Mouse (Mus musculus) testis, postnatal 14 days (tissue): ENCODE measurements around the gene Gm29735.
"Not testable (repeated sequence)": the region's sequence is repeated elsewhere in the genome, so short reads cannot be mapped to it uniquely, and the experiment has no call there.

Source experiments
- DNase-seq: peaks from one replicate; pipeline ENCODE4 v3.0.0; 2021; ENCODE audit warnings: low spot score

Gene Gm29735

GRCm38 (mm10) chr7:142157013-142157412, at the start of gene Gm29735:
TSS of gene Gm29735 (minus strand) at chr7:142157113.
- DNase-seq = not testable (repeated sequence)

DNA sequence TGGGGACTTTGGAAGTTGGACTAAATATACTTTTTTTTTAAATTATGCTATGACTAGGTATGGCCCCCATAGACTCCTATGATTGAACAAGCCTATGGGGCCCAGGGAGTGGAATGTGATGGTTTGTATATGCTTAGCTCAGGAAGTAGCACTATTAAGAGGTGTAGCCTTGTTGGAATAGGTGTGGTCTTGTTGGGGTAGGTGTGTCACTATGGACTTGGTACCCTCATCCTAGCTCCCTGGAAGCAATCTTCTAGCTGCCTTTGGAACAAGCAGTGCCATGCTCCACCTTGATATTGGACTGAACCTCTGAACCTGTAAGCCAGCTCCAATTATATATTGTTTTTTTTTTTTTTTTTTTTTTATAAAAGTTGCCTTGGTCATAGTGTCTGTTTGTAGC, 48.6 kb upstream of the Gm29735 start:
- DNase-seq = no peak

DNA sequence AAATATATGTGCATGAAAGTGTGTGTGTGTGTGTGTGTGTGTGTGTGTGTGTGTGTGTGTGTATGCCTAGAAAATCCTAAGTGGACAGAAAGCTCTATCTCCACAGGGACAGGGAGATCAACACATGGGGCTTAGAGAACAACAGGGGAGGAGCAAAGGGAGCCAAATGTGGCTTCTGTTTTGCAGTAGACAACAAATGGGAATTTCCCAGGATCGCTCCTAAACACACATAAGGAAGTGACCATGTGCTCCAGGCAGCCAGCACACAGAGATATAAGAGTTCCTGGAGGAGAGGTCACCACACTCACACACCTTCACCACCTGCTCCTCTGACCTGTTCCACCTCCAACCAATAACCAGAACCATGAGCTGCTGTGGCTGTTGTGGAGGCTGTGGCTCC, 44.2 kb upstream of the Gm29735 start, which contains the start of gene Krtap5-3:
TSS of gene Krtap5-3 (plus strand) at position 301 of the 400 bp plus-strand sequence.
- DNase-seq = no peak

- no peak for DNase-seq
Observed at GRCm38 (mm10) chr7:142198748-142199147, 41.8 kb upstream of the Gm29735 start.

- DNase-seq = no peak
Observed at GRCm38 (mm10) chr7:142190289-142190688, 33.4 kb upstream of the Gm29735 start, which contains the start of gene Gm10153. TSS of gene Gm10153 (minus strand) at chr7:142190389.

- no peak for DNase-seq
Observed at GRCm38 (mm10) chr7:142188156-142188555, 31.2 kb upstream of the Gm29735 start.

- DNase-seq = no peak
Observed at GRCm38 (mm10) chr7:142181021-142181420, 24.1 kb upstream of the Gm29735 start.

DNA sequence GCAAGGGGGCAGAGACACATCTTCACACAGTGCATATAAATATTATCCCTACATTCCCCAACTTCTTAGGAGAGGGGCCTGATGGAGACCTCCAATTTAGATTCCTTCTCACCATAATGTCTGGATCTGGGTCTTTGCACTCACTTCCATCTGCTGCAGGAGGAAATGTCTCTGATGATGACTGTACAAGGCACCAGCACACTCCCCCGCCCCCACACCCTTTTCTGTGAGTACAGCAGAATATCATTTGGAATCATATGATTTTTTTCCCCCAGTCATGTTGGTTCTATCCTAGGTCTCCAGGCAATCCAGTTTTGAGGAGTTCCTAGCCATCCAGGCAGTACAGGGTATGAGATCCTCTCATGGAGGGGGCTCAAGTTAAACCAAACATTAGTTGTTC, 21.8 kb upstream of the Gm29735 start:
- DNase-seq = no peak

- not testable (repeated sequence) for DNase-seq
Observed at GRCm38 (mm10) chr7:142175905-142176304, 19.0 kb upstream of the Gm29735 start, which contains the start of gene Krtap5-2. TSS of gene Krtap5-2 (minus strand) at chr7:142176005.

DNA sequence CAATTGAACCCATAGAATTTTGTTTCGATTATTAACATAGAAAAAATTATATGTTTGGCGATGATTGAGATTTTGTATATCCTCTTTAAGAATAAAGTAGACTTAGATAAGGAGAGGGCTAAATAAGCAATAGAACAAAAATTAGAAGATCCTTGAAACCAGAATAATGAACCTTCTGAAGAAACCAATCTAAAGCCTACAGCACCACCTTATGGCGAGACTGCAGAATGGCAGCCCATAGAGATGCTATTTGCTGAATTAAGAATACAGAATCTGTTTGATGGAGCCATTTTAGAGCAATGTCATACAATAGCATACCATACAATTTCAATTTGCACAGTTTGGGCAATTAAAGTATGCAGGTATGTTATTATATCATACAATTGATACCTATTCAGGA, 12.9 kb upstream of the Gm29735 start:
- DNase-seq = no peak

GRCm38 (mm10) chr7:142165639-142166038, 8.7 kb upstream of the Gm29735 start, which contains the start of gene Gm4553:
TSS of gene Gm4553 (minus strand) at chr7:142165739.
- not testable (repeated sequence) for DNase-seq

- no peak for DNase-seq
Observed at GRCm38 (mm10) chr7:142159366-142159765, 2.5 kb upstream of the Gm29735 start.

GRCm38 (mm10) chr7:142155308-142155707, 1.6 kb downstream of the Gm29735 start:
- no peak for DNase-seq

DNA sequence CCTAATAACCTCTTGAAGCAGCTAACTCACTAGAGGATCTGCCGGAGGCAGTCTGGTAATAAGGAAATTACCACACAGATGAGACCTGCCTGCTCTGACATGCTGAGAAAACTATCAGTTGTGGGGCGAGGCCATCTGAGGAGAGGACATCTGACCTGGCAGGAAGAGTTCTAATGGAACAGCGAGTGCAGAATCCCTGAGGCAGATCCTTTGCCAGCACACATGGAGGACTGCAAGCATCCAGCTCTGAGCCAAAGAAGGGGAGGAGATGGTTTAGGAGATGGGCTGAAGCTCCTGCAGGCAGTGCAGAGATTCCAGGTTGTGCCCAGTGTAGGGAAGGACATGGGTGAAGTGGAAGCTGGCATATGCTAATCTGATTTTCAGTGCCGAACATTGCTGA, 4.7 kb downstream of the Gm29735 start:
- no peak for DNase-seq

DNA sequence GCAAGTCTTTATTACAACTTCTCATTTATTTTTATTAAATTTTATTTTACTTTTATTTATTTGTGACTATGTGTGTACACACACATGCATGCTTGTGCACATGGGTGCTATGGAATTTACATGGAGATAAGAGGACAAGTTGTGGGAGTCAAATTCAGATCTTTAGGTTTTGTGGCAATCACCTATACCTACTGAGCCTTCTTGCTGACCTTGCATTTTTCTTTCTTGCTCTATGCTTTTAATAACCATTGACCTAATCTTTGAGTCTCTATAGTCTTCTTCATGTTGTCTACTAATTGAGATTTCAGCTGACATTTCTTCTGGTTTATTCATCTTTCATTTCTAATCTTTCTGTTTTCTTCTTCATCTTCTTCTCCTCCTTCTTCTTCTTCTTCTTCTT, 8.3 kb downstream of the Gm29735 start:
- DNase-seq = no peak

DNA sequence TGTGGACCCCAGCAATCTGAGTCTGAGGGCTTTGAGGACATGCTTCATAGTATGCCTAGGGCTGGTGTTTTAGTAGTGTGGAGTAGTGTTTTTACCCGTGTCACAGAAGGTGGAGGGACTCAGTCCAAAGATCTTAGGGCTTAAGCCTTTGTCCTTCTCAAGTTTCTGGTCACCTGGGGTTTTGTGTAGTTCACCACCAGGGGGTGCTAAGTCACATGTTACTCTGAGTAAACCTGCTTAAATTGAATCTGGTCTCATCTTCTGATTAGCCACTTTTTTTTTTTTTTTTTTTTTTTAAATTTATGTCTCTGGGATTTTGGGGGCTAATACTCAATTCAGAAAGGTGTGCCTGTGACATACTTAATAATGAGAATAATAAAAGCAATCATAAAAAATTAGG, 10.9 kb downstream of the Gm29735 start:
- peak; percentile 15 for DNase-seq

DNA sequence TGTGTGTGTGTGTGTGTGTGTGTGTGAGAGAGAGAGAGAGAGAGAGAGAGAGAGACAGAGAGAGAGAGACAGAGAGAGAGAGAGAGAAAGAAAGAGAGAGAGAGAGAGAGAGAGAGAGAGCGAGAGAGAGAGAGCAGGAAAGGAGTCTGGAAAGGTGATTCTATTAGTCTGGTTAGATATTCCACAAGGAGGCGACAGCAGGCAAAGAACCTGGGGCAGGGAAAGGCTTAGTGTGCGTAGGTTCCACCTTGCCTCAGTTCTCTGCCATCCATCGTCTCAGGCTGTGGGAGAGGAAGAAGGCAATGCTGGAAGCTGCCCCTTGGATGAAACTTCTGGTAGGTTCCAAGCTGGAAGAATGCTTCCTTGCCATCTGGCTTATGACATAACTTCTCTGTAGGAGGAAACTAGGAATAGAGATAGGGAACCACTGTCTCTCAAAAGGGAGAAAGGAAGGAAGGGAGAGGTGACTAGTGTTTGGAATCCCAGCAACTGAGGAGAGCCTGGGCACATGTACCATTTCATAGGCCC, 11.4 kb downstream of the Gm29735 start:
- no peak for DNase-seq

DNA sequence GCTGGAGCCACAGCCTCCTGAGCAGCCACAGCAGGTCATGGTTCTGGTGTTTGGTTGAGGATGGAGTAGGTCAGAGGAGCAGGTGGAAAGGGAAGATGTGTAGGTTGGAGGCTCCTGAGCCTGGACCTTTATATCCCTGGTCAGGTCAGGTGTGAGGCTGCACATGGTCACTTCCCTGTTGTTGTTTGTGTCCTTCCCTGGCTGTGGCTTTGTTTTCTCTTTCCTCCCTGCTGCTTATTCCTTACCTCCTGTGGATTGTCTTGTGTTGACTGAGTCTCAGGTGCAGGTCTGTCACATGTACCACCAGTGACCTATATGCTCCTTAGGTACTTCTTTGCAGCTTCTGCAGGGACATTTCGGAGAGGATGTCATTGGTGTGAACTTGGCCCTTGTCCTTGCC, 12.4 kb downstream of the Gm29735 start, which contains the start of gene Gm45337:
TSS of gene Gm45337 (minus strand) at position 101 of the 400 bp plus-strand sequence.
- no peak for DNase-seq

- not testable (repeated sequence) for DNase-seq
Observed at GRCm38 (mm10) chr7:142143506-142144010, 13.4 kb downstream of the Gm29735 start.

DNA sequence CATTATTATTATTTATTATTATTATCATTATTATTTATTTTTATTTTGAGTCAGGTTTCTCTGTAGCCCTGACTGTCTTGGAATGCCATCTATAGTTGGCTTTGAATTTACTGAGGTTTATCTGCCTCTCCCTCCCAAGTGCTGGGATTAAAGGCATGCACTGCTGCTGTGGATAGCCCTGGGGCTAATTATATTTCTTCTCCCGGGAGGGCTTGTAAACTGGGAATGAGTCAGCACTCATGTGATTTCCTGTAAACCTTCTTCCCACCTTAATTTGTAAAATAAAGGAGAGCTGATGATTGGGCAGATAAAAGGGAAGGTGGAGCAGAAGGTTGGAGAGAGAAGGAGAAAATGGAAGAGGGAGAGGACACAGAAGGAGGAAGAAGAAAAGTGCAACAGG, 16.2 kb downstream of the Gm29735 start:
- no peak for DNase-seq

- DNase-seq = not testable (repeated sequence)
Observed at GRCm38 (mm10) chr7:142135934-142136333, 21.0 kb downstream of the Gm29735 start, which contains the start of gene Gm39115. TSS of gene Gm39115 (minus strand) at chr7:142136034.

GRCm38 (mm10) chr7:142134206-142134995, 22.5 kb downstream of the Gm29735 start:
- no peak for DNase-seq

DNA sequence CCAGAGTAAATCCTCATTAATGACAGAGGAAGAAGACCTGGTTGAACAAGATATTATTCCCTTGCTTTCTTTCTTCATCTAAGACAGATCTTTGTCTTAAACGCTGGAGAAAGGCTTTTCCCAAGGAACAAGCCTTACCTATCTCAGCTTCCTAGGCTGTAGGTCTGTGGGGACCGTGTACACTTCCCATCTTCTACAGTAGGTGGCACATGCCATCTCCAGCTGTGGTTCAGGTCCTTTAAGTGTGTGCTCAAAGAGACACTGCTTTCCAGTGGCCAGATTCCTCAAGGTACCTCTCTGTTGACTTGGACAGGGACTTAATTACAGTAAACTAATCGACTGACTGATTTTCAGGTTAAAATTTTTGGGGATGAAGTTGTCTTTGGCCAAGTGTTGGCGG, 28.1 kb downstream of the Gm29735 start:
- no peak for DNase-seq
